Mouse (Mus musculus): Measurements from ENCODE around the gene Clasrp.

GRCm38 (mm10) chr7:19567426-19567825 is 36.9 kb downstream of the Clasrp start:
- TF ChIP-seq POLR2A (IDR thresholded peaks at IDR 0.05; ENCODE audit: extremely low read depth, insufficient read depth, low read length) (no peak), CTCF (IDR thresholded peaks at IDR 0.05; ENCODE audit: extremely low read depth, insufficient read depth, low read length) (no peak)
